Mouse (Mus musculus) E14TG2a.4 (cell line): ENCODE data around the gene Tenm2.

ENCODE experiments used
- H3K27me3 ChIP-seq: 2 replicates; pipeline ENCODE4 v1.6.1; 2014; ENCODE audit warnings: low read length, control low read depth; ENCODE audit not compliant: insufficient read depth
- H3K36me3 ChIP-seq: 2 replicates; pipeline ENCODE4 v1.6.1; 2014; ENCODE audit warnings: low read length, control low read depth; ENCODE audit not compliant: insufficient read depth
- H3K4me1 ChIP-seq: replicated peaks from 2 replicates; pipeline ENCODE4 v1.6.1; 2014; ENCODE audit warnings: low read depth, low read length, control low read depth
- H3K4me3 ChIP-seq: replicated peaks from 2 replicates; pipeline ENCODE4 v1.5.1; 2014; ENCODE audit warnings: mild to moderate bottlenecking, low read length
- H3K9me3 ChIP-seq: 2 replicates; pipeline ENCODE4 v1.6.1; 2014; ENCODE audit warnings: low read length, control low read depth
- CTCF ChIP-seq: conservative IDR thresholded peaks from 2 replicates; pipeline ENCODE4 v1.5.1; 2014; ENCODE audit warnings: low read length
- NANOG ChIP-seq: IDR thresholded peaks from 2 replicates; pipeline ENCODE4 v1.6.1; 2014; ENCODE audit warnings: borderline replicate concordance, low read length, mixed read lengths
- POU5F1 ChIP-seq: IDR thresholded peaks from 2 replicates; pipeline ENCODE4 v1.6.1; 2014; ENCODE audit warnings: low read length, borderline replicate concordance

The Tenm2 gene

GRCm38 (mm10) chr11:37235914-37236600, at the start of gene Tenm2:
TSS of gene Tenm2 (minus strand) at chr11:37235964.
- TF ChIP-seq NANOG (no peak), POU5F1 (no peak), CTCF (no peak)
- H3K36me3 ChIP-seq = no peaks in the 10 kb centered on the region
- peak within 1 kb of the TSS; percentile 83 for H3K4me3 ChIP-seq
- H3K9me3 ChIP-seq = no peaks in the 10 kb centered on the region
- H3K4me1 ChIP-seq = peaks cover 12% of the 10 kb centered on the region; the same call in 1 of the 2 replicates
- peaks cover 51% of the 10 kb centered on the region for H3K27me3 ChIP-seq

- Histone ChIP-seq H3K27me3 (no peaks in the 10 kb centered on the region), H3K9me3 (no peaks in the 10 kb centered on the region), H3K36me3 (no peaks in the 10 kb centered on the region), H3K4me3 (no peak overlapping the region), H3K4me1 (no peaks in the 10 kb centered on the region)
- TF ChIP-seq POU5F1 (no peak), NANOG (no peak), CTCF (no peak)
These were observed 49.4 kb upstream of the Tenm2 start for GRCm38 (mm10) chr11:37285186-37285585.

- no peak for TF ChIP-seq POU5F1
- TF ChIP-seq NANOG = no peak
- TF ChIP-seq CTCF = no peak
- no peaks in the 10 kb centered on the region for H3K4me1 ChIP-seq
- no peaks in the 10 kb centered on the region for H3K9me3 ChIP-seq
- H3K36me3 ChIP-seq = no peaks in the 10 kb centered on the region
- no peak overlapping the region for H3K4me3 ChIP-seq
- no peaks in the 10 kb centered on the region; the same call in 1 of the 2 replicates for H3K27me3 ChIP-seq
These were observed 13.0 kb upstream of the Tenm2 start for GRCm38 (mm10) chr11:37248796-37249195.

- peak overlapping the region; percentile 83 for H3K4me3 ChIP-seq
- peaks cover 51% of the 10 kb centered on the region for H3K27me3 ChIP-seq
- H3K4me1 ChIP-seq = peaks cover 12% of the 10 kb centered on the region; the same call in 1 of the 2 replicates
- no peak for TF ChIP-seq CTCF
- no peak for TF ChIP-seq NANOG
- TF ChIP-seq POU5F1 = no peak
- no peaks in the 10 kb centered on the region for H3K9me3 ChIP-seq
- no peaks in the 10 kb centered on the region for H3K36me3 ChIP-seq
These were observed 1.4 kb upstream of the Tenm2 start for GRCm38 (mm10) chr11:37237096-37237725.

- peaks cover 12% of the 10 kb centered on the region; the same call in 1 of the 2 replicates for H3K4me1 ChIP-seq
- peak overlapping the region; percentile 83 for H3K4me3 ChIP-seq
- H3K9me3 ChIP-seq = no peaks in the 10 kb centered on the region
- H3K36me3 ChIP-seq = no peaks in the 10 kb centered on the region
- TF ChIP-seq POU5F1 (no peak), CTCF (no peak), NANOG (no peak)
- peaks cover 51% of the 10 kb centered on the region for H3K27me3 ChIP-seq
These were observed 878 bp upstream of the Tenm2 start for GRCm38 (mm10) chr11:37236601-37237083.

- peaks cover 12% of the 10 kb centered on the region; the same call in 1 of the 2 replicates for H3K4me1 ChIP-seq
- peak overlapping the region; percentile 83 for H3K4me3 ChIP-seq
- H3K9me3 ChIP-seq = no peaks in the 10 kb centered on the region
- H3K36me3 ChIP-seq = no peaks in the 10 kb centered on the region
- peaks cover 51% of the 10 kb centered on the region for H3K27me3 ChIP-seq
- TF ChIP-seq POU5F1 (no peak), NANOG (no peak), CTCF (no peak)
These were observed 556 bp downstream of the Tenm2 start for GRCm38 (mm10) chr11:37235021-37235795.

- H3K4me1 ChIP-seq = no peaks in the 10 kb centered on the region; the same call in 1 of the 2 replicates
- TF ChIP-seq NANOG (no peak), POU5F1 (no peak), CTCF (no peak)
- H3K9me3 ChIP-seq = no peaks in the 10 kb centered on the region
- H3K27me3 ChIP-seq = no peaks in the 10 kb centered on the region
- H3K36me3 ChIP-seq = no peaks in the 10 kb centered on the region
- H3K4me3 ChIP-seq = no peak overlapping the region
These were observed 8.4 kb downstream of the Tenm2 start for GRCm38 (mm10) chr11:37227404-37227803.

- no peak for TF ChIP-seq POU5F1
- no peak overlapping the region for H3K4me3 ChIP-seq
- H3K27me3 ChIP-seq = no peaks in the 10 kb centered on the region
- no peaks in the 10 kb centered on the region for H3K36me3 ChIP-seq
- H3K9me3 ChIP-seq = no peaks in the 10 kb centered on the region
- H3K4me1 ChIP-seq = no peaks in the 10 kb centered on the region; the same call in 1 of the 2 replicates
These were observed 8.8 kb downstream of the Tenm2 start for GRCm38 (mm10) chr11:37226943-37227342.
